Mouse (Mus musculus) hindbrain, embryonic 15.5 days (tissue): ENCODE data around the gene Chrm2. TPM values are rescaled to one million over a fixed set of nuclear protein-coding genes. Genes with fewer than 3 reads are reported as not detected.

Source experiments
- ATAC-seq: fragments of 200-750 bp; cut with Nextera tagmentation; 2 replicates; pipeline ENCODE4 v1.8.0; 2017; ENCODE audit warnings: low read depth, moderate number of reproducible peaks, moderate TSS enrichment; ENCODE audit not compliant: low FRiP score
- H3K27ac ChIP-seq: fragments of 300-500 bp; sonication (generic); replicated peaks from 2 replicates; pipeline ENCODE4 v1.5.1; 2015; ENCODE audit warnings: mild to moderate bottlenecking, inconsistent platforms
- H3K27me3 ChIP-seq: fragments of 300-500 bp; sonication (generic); 2 replicates; pipeline ENCODE4 v1.6.1; 2015; ENCODE audit warnings: control low read depth, inconsistent platforms
- H3K36me3 ChIP-seq: fragments of 300-500 bp; sonication (generic); 2 replicates; pipeline ENCODE4 v1.6.1; 2015; ENCODE audit warnings: control low read depth, inconsistent platforms
- H3K4me1 ChIP-seq: fragments of 300-500 bp; sonication (generic); replicated peaks from 2 replicates; pipeline ENCODE4 v1.6.1; 2015; ENCODE audit warnings: control low read depth, inconsistent platforms
- H3K4me2 ChIP-seq: fragments of 300-500 bp; sonication (generic); 2 replicates; pipeline ENCODE4 v1.6.1; 2015; ENCODE audit warnings: moderate library complexity, mild to moderate bottlenecking, inconsistent platforms
- H3K4me3 ChIP-seq: fragments of 300-500 bp; sonication (generic); 2 replicates; pipeline ENCODE4 v1.5.1; 2015; ENCODE audit warnings: mild to moderate bottlenecking, inconsistent platforms
- H3K9ac ChIP-seq: fragments of 300-500 bp; sonication (generic); 2 replicates; pipeline ENCODE4 v1.6.1; 2015; ENCODE audit warnings: inconsistent platforms
- H3K9me3 ChIP-seq: fragments of 300-500 bp; sonication (generic); 2 replicates; pipeline ENCODE4 v1.6.1; 2016; ENCODE audit warnings: control low read depth, inconsistent platforms
- WGBS: fragments of 180-500 bp; shearing (Covaris S2); methylation state at CpG from one replicate; pipeline ENCODE4 v1.1.7; 2015; 5-methylcytosine and 5-hydroxymethylcytosine counted together
- polyA plus RNA-seq: library from polyadenylated mRNA; unstranded; fragments of >200 nt; fragmentation: Nextera tagmentation; extraction: Ambion mirVana; gene quantifications from 2 replicates; pipeline ENCODE4 v1.2.1, GENCODE M21; 2015

Chrm2 gene
- 9.0 and 10.5 TPM in 2 replicates for polyA plus RNA-seq

DNA sequence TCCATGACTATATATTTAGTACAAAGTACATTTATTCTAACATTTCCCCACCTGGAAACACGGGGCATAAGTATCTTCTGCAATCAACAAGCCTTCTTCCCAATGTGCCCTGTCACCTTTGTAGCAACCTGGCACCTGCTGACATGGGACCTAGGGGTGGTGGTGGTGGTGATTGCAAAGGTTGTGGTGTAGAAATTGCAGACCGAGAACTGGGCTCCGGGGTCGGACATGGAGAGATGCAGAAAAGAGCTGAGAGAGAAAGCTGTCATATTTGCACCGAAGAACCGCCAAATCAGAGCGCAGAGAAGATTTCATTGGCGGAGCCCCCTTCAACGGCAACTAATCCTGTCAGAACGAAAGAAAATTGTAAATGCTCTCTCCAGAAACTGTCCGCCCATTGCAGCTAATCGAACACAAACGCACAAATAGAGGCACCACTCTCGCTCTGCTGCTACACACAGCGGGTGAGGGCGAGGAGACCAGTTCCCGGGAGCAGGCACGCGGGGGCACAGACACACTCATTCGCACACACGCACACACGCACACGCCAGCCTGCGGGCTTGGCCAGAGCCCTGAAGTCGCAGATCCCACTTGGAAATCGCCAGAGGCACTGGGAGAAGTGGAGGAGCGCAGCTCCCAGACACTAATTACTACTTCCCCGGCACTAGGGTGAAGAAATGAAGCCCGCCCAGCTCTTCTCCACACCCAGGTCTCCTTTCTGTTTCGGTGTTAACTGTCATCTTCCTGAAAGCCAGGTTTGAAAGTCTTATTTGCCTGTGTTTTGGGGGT is at the start of gene Chrm2:
Gene Chrm2 (plus strand): TSS at position 473 of the 789 bp plus-strand sequence.
- under 1% methylated on average over 30 of the region's 30 CpGs for WGBS
- peak; percentile 76 for ATAC-seq

DNA sequence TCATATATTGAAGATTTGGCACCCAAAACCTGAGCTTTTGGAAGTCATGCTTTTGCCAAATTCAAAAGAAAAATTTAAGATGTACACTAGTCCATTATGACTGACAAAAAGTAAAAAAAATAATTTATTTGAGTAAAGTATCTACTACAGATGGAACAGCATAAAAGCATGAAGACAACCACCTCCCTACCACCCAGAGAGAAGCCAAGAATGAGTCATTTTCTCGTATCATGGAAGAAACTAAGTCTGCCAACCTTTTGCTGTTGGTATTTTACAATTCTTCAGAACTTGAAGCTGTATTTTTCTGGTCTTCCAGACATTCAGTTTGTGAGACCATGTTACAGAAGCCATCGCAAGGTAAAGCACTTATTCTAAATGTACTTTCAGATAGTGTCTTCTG is 13.9 kb upstream of the Chrm2 start:
- Histone ChIP-seq H3K4me1 (no peaks in the 10 kb centered on the region), H3K4me2 (no peak overlapping the region), H3K36me3 (no peaks in the 10 kb centered on the region), H3K9ac (no peak overlapping the region), H3K27me3 (no peaks in the 10 kb centered on the region), H3K4me3 (no peak overlapping the region), H3K27ac (no peak overlapping the region), H3K9me3 (no peaks in the 10 kb centered on the region)
- WGBS: 93% methylated on average over 2 of the region's 2 CpGs
- no peak for ATAC-seq

More for the DNA sequence above, at the start of gene Chrm2:
- Histone ChIP-seq H3K9ac (peak within 1 kb of the TSS; percentile 61), H3K36me3 (no peaks in the 10 kb centered on the region), H3K4me3 (peak within 1 kb of the TSS; percentile 73), H3K27ac (peak within 1 kb of the TSS; percentile 75), H3K27me3 (0 out of 2 replicates have a peak, but pooled peaks cover 2% of the 10 kb centered on the region), H3K4me2 (peak within 1 kb of the TSS; percentile 99), H3K9me3 (no peaks in the 10 kb centered on the region), H3K4me1 (peaks cover 24% of the 10 kb centered on the region; the same call in 1 of the 2 replicates)

DNA sequence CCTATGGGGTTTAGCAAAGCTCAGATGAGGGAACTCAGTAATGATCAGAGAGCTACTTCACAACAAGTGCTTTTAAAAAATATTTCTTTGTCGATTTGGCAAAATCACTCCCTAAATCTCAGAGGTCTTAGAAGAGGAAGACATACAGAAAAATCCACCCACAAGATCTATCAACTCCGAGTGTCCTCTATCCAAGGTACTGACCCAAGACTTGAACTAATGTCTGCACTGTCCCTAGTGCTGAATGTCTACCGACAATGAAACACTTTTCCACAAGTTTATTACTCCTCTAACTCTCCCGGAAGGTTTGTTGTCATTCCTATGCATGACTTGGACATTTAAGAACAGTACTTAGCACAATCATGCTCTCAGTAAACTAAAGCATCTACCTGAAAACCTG is 9.9 kb upstream of the Chrm2 start:
- H3K4me2 ChIP-seq: no peak overlapping the region
- 80% methylated on average over 4 of the region's 4 CpGs for WGBS
- no peaks in the 10 kb centered on the region for H3K27me3 ChIP-seq
- H3K36me3 ChIP-seq: no peaks in the 10 kb centered on the region
- H3K9me3 ChIP-seq: no peaks in the 10 kb centered on the region
- ATAC-seq: no peak
- no peak overlapping the region for H3K27ac ChIP-seq
- no peaks in the 10 kb centered on the region for H3K4me1 ChIP-seq
- H3K4me3 ChIP-seq: no peak overlapping the region
- H3K9ac ChIP-seq: no peak overlapping the region

DNA sequence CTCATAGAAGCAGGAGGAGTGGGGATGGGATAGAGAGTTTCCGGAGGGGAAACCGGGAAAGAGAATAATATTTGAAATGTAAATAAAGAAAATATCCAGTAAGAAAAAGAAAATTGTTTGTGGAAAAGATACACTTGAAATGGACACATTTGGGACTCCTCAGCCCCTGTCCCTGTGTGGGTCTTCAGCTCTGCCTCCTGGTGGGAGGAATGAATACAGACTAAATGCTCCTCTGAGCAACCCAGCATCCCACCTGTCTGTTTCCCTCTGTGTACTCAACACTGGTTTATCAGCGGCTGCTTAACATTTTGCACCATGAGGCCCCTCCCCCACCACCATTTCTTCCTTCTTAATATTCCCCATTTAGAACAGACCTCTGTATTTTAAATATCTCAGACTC is 3.8 kb upstream of the Chrm2 start:
- Histone ChIP-seq H3K9ac (no peak overlapping the region), H3K27me3 (no peaks in the 10 kb centered on the region), H3K4me1 (peaks cover 15% of the 10 kb centered on the region; the same call in 1 of the 2 replicates), H3K4me2 (no peak overlapping the region), H3K36me3 (no peaks in the 10 kb centered on the region), H3K9me3 (no peaks in the 10 kb centered on the region), H3K4me3 (no peak overlapping the region), H3K27ac (no peak overlapping the region)
- ATAC-seq: no peak
- WGBS: 48% methylated on average over 3 of the region's 3 CpGs

DNA sequence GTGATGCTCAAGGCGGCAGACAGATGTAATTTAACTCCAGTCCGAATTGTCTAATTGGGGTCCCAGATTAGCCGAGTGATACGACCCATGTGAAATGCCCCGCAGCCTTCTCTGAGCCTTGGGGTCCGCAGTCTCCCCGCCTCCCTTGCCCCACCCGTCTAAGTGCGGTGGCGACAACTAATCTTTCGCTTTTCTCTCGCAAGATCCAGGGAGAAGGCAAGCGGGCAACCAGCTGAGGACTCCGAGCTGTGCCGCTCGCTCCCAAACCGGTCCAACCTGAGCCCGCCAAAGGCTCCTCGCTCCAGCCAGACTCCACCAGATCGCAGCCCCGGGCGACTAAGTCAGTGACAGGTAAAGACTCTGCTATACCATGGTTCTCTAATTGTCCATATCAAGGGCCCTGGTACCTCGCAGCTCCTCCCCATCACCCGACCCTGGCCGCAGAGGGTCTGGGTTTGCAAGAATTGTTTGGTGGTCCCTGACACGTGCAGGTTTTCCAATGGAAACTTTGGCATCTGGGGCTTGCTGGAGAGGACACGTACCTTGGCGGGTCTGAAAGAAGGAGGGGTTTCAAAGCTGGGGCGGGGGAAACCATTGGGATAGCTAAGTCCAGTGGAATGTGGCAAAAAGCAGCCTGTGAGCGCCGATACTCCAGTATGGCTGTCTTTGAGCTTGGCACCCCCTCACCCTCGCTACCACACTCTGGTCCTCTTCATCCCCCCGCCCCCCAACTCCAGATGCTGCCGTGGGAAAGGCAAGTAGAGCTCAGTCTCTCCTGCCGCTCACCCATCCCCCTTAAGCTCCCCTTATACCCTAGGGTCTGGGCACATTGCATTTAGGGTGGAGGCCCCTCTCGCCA is 746 bp downstream of the Chrm2 start:
- H3K4me2 ChIP-seq: peak overlapping the region; percentile 99
- H3K27me3 ChIP-seq: 0 out of 2 replicates have a peak, but pooled peaks cover 2% of the 10 kb centered on the region
- peak; percentile 61 for ATAC-seq

DNA sequence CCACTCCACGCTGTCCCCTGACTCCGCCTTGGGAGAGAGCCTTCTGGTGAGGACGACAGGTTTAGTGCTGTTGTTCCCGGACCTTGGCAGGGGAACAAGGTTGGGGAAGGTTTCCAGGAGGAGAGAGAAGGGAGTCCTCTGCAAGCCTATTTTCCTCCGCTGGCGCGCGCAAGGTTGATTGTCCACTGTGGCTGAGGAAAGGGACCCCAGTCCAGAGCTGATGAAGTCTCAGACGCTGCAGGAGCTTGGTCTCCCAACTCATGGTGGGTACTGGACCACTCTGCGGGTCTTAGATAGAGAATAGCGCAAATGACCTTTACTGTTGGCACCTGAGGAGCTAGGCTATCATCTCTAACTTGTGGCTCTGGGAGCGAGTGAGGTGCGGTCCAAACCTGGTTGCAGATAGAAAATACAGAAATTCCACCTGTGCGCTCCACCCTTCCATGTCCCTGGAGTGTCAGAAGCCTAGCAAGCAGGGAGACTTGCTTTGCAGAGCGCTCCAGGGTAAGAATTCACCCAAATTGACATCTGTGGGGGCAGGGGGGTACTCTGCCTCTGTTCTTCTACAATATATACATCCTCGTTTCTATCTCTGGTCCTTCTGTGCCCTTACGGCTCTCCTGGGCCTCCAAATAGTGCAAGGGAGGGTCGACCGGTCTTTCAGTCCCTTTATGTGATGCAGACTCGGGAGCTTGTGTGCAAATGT is 1.5 kb downstream of the Chrm2 start:
- 0 out of 2 replicates have a peak, but pooled peaks cover 2% of the 10 kb centered on the region for H3K27me3 ChIP-seq

More for the DNA sequence above, 746 bp downstream of the Chrm2 start:
- H3K27ac ChIP-seq: peak overlapping the region; percentile 75
- peak overlapping the region; percentile 73 for H3K4me3 ChIP-seq
- H3K36me3 ChIP-seq: no peaks in the 10 kb centered on the region
- 1% methylated on average over 36 of the region's 36 CpGs for WGBS
- no peaks in the 10 kb centered on the region for H3K9me3 ChIP-seq
- peak overlapping the region; percentile 61 for H3K9ac ChIP-seq
- peaks cover 27% of the 10 kb centered on the region; the same call in 1 of the 2 replicates for H3K4me1 ChIP-seq

DNA sequence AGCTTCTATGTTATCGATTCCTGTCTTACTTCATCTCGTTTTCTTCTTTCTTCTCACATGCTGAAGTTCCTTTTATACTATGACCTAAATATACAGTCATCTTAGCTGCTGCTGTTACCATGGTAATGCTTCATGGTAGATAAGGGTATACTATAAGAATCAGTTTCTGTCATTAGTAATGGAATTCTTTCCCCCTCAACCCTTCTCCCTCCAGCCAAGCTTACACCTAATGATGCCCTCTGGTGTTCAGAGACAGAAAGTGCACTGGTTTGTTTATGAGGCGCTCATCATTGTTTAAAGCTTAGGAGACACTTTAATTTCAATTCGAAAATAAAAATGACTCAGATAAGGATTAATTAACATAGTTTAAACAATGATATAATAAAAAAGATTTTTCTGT is 5.8 kb downstream of the Chrm2 start:
- Histone ChIP-seq H3K36me3 (no peaks in the 10 kb centered on the region), H3K4me3 (no peak overlapping the region), H3K9ac (no peak overlapping the region), H3K4me1 (peaks cover 18% of the 10 kb centered on the region; the same call in 1 of the 2 replicates), H3K27me3 (0 out of 2 replicates have a peak, but pooled peaks cover 2% of the 10 kb centered on the region), H3K4me2 (no peak overlapping the region), H3K27ac (no peak overlapping the region), H3K9me3 (no peaks in the 10 kb centered on the region)
- no peak for ATAC-seq
- 61% methylated on average over 4 of the region's 4 CpGs for WGBS

More for the DNA sequence above, 1.5 kb downstream of the Chrm2 start:
- H3K9me3 ChIP-seq: no peaks in the 10 kb centered on the region
- peaks cover 27% of the 10 kb centered on the region; the same call in 1 of the 2 replicates for H3K4me1 ChIP-seq
- 28% methylated on average over 20 of the region's 20 CpGs for WGBS
- H3K27ac ChIP-seq: peak overlapping the region; percentile 75
- peak overlapping the region; percentile 99 for H3K4me2 ChIP-seq
- peak overlapping the region; percentile 73 for H3K4me3 ChIP-seq
- ATAC-seq: no peak
- H3K9ac ChIP-seq: peak overlapping the region; percentile 61
- H3K36me3 ChIP-seq: no peaks in the 10 kb centered on the region

DNA sequence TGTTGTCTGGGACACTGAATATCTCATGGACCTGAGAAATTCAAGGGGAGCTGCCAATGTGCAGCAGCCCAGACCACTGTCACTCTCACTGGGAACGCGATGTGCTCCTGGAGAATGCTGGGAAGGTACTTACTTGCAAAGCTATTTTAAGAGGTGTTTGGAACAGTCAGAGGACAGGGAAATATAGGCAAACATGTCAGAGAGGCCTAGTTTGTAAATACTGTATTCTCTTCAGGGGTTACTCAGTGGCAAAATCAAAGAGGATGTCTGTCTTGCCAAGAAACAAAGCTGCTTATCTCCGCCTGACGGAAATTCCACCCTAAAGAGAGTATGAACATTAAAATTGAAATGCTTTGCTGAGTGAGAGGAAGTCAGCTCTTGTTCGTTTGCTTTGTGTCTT is 17.3 kb downstream of the Chrm2 start:
- Histone ChIP-seq H3K4me2 (no peak overlapping the region), H3K4me1 (no peaks in the 10 kb centered on the region), H3K27me3 (no peaks in the 10 kb centered on the region), H3K4me3 (no peak overlapping the region), H3K9me3 (no peaks in the 10 kb centered on the region), H3K27ac (no peak overlapping the region), H3K9ac (no peak overlapping the region), H3K36me3 (no peaks in the 10 kb centered on the region)
- no peak for ATAC-seq
- WGBS: 78% methylated on average over 5 of the region's 5 CpGs

DNA sequence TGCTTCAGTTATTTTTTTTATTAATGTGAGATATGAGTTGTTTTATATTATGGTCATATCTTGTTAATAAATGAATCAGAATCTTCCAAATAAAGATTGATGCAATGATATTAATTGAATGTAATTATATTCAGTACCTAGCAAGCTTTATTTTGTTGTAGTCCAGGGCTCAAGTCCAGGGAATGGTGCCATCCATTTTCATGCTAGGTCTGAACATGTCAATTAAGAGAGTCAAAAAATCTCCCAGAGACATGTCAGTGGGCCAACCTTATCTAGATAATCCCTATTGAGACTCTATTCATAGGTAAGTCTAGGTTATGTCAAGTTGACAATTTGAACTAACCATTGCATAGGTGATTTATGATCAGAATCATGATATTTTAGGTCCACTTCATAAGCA is 21.1 kb downstream of the Chrm2 start:
- H3K4me2 ChIP-seq: no peak overlapping the region
- H3K9me3 ChIP-seq: no peaks in the 10 kb centered on the region
- H3K4me3 ChIP-seq: no peak overlapping the region
- H3K4me1 ChIP-seq: no peaks in the 10 kb centered on the region
- H3K27ac ChIP-seq: no peak overlapping the region
- ATAC-seq: no peak
- H3K36me3 ChIP-seq: no peaks in the 10 kb centered on the region
- no peak overlapping the region for H3K9ac ChIP-seq
- no peaks in the 10 kb centered on the region for H3K27me3 ChIP-seq

DNA sequence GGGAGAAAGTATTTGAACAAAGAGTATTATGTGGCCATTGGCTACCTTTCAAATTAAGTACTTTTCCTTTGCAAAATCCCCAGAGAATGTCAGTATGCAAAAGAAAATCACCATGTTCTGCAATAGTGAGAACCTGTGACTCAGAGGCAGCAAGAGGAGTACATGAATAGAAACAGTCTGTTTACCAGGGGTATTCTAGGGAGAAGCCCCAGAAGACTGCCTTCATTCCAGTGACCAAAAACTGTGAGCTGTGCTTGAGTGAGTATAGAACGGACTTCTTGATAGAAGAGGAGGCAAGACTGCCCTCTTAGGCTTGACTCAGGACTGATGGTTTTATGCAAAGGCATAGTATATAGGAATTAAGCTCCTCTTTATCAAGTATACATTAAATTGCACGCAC is 22.2 kb downstream of the Chrm2 start:
- no peak for ATAC-seq
- 94% methylated on average over 2 of the region's 2 CpGs for WGBS

DNA sequence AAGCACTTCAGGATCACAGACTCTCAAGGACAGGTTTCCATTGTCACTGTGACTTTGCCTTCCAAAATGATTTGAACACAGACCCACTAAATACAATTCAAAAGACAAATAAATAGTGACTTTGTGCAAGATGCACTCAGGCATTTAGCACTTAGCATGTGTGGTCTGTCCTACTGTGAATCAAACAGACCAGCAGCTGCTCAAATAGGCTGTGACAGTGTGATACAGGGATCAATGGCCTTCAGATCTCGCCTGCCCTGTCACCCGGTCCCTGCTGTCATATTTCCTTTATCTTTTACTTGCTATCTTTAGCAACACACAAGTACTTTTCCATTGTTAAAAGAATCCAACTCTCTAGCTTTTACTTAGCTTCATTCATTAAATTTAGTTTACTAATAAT is 31.8 kb downstream of the Chrm2 start:
- ATAC-seq: no peak
- Histone ChIP-seq H3K4me2 (no peak overlapping the region), H3K36me3 (no peaks in the 10 kb centered on the region), H3K4me1 (no peaks in the 10 kb centered on the region), H3K4me3 (no peak overlapping the region), H3K9me3 (no peaks in the 10 kb centered on the region), H3K27me3 (no peaks in the 10 kb centered on the region), H3K27ac (no peak overlapping the region), H3K9ac (no peak overlapping the region)
- WGBS: 54% methylated on average over 2 of the region's 2 CpGs

More for the DNA sequence above, 22.2 kb downstream of the Chrm2 start:
- no peak overlapping the region for H3K27ac ChIP-seq
- no peak overlapping the region for H3K4me3 ChIP-seq
- H3K9ac ChIP-seq: no peak overlapping the region
- no peaks in the 10 kb centered on the region for H3K27me3 ChIP-seq
- no peak overlapping the region for H3K4me2 ChIP-seq
- no peaks in the 10 kb centered on the region for H3K4me1 ChIP-seq
- no peaks in the 10 kb centered on the region for H3K36me3 ChIP-seq
- H3K9me3 ChIP-seq: no peaks in the 10 kb centered on the region
